Mouse (Mus musculus): ENCODE results near the gene Yipf1.
"Not testable (repeated sequence)": the region's sequence is repeated elsewhere in the genome, so short reads cannot be mapped to it uniquely, and the experiment has no call there.

Yipf1 gene

DNA sequence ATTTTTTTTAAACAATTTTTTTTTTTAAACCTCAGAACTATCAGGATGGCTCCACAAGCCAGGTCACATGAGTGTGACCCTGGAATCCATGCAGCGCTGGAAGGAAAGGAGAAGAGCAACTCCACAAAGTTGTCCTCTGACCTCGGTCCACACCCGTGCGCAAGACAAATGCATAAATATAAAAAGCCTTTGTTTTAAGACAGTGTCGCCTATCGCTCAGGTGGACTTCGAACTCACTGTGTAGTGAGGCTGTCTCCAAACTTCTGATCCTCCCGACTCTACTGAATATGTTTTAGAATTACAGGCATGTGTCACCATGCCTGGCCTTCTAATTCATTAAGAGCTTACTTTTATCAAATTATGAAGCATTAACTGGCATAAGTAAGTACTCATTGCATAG is 14.4 kb downstream of the Yipf1 start:
- no peak for DNase-seq

DNA sequence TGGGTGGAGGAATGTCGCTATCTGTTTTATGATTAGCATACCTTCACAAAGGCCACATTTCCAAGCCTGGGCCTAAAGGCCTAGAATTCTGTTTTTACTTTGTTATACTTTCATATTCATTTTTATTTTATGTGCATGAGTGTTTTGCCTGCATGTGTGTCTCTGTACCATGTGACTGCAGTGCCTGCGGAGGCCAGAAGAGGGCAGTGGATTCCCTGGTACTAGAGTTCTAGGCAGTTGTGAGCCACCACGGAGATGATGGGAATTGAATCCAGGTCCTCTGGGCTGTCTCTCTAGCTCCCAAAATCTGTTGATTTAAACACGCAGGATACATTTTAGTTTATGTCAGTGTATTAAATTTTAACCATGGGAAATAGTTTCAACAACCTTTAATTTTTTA is 19.4 kb downstream of the Yipf1 start:
- DNase-seq = no peak

DNA sequence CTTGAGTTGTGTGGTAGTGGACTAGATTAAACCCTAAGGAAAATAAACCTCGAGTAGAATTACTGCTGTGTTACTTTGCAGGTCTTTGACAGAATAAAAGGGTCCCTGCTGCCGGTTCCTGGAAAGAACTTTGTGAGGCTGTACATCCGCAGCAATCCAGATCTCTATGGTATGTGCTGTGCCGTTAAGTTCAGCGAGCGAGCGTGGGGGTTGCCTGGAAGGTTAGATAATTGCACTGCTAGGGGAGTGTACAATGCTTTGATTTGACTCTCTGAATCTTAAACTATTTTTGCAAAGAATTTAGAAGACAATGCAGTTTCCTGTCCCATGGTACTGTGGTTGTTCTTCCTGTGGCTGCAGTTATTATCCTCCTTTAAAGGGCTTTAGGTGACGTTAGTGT is 22.2 kb downstream of the Yipf1 start:
- no peak for DNase-seq

DNA sequence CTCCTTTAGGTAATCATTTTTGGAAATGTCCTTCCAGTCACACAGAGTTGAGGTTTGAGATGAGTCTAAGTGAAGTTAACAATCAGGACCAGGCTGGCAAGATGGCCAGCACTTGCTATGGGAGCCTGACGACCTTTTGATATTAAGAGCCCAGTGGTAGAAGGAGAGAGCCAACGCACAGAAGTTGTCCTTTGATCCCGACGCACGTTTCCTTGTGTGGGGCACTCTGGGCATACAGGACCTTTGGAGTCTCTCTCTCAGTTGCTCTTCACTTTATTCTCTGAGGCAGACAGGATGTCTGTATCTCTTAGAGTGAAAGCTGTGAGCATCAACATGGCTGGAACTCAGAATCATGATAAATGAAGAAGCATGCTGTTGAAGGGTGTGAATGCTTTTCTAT is 23.3 kb downstream of the Yipf1 start:
- DNase-seq = no peak

DNA sequence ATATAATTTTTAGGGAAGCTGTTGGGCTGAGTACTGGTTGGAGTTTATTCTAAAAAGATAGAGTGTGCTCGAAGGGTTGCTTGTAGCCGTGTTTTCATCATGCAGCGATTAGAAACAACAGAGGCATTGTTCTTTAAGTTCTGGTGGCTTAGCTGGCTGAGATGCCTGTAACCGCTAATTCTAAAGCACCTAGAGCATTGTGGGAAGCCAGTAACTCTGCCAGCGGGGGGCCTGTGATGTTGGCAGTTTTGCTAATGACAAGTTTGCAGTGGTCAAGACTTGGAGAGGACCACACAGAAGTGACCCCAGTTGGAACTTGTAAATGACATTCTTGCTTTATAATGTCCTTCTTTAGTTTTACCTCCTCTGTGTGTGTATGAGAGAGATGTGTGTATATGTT is 27.2 kb downstream of the Yipf1 start:
- no peak for DNase-seq

DNA sequence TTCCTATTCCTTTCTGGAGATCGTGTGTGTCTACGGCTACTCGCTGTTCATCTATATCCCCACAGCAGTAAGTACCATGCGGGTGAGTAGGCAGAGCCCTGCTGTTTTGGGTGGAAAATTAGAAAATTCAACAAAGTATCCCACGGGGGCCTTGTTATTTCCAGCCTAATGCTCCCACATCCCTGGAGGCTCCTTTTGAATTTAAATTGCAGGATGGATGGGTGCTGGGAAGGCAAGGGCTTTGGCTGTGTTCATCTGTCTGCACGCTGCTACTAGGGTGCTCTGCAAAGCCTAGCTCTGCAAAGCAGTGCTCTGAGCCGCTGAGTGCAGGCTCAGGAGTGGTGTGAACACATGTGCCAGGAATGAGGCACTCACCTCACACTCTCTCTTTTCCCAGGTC is 30.4 kb downstream of the Yipf1 start:
- no peak for DNase-seq

DNA sequence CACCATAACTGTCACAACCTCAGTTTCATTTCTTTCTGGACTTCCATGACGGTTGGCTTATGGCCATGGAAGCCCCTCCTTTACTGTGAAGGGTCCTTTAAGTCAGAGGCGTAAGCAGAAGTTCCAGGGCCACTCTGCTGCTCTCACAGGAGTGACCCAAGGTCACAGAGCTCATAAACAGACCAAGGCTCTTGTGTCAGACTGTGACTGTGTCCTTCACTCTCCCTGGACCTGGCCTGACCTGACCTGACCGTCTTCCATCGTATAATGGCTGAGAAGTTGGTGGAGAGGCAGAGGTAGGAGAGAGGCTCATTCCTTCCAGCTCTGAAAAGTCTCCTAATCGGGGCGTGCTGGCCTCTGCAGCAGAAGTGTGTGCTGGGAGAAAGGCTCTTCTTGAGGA is 33.1 kb downstream of the Yipf1 start:
- no peak for DNase-seq

- DNase-seq = no peak
Observed at GRCm38 (mm10) chr4:107348529-107349310, 34.6 kb downstream of the Yipf1 start.

- peak in 1 of 2 experiments; percentile 15 for DNase-seq
Observed at GRCm38 (mm10) chr4:107349311-107350008, 35.3 kb downstream of the Yipf1 start.

GRCm38 (mm10) chr4:107351368-107351767 is 37.2 kb downstream of the Yipf1 start:
- DNase-seq = no peak

GRCm38 (mm10) chr4:107353612-107354011 is 39.4 kb downstream of the Yipf1 start:
- DNase-seq = no peak

- DNase-seq = no peak
Observed at GRCm38 (mm10) chr4:107354126-107354525, 40.0 kb downstream of the Yipf1 start.

GRCm38 (mm10) chr4:107354543-107354942 is 40.4 kb downstream of the Yipf1 start:
- DNase-seq = no peak

DNA sequence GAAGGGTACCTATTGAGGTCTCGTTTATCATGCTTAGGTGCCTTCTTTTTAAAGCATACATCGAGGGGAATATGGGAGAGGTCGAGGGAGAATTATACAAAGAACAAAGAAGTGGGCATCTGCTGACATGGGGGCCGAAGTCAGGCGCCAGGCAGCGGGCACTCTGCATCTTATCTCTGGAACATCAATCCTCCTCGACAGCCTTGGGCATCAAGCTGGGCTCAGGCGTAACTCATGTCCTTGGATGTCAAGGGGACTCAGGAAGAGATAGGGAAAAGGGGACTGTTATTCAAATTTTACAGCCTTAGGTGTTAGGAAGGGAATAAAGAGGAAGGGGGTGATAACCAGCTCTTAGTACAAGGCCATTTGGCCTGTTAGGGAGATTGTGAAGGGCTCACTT is 43.0 kb downstream of the Yipf1 start:
- not testable (repeated sequence) for DNase-seq

DNA sequence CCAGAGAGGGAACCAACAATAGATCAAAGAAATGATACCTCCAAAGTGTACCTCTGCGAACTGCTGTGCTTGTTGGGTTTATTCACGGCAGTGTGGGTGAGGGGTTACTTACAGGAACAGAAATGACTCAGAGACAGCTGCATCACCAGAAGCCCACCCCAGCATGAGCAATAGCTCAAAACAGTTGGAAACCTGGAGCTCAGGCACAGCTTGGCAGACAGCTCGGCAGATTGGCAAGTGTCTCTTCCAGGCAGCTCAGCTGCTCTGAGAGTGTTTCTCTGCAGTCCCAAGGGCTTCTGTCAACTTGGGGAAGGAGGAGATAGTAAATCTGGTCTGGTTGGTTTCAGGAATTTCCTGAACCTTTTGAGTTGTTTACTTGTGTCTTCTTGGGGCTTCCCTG is 44.3 kb downstream of the Yipf1 start:
- DNase-seq = no peak

DNA sequence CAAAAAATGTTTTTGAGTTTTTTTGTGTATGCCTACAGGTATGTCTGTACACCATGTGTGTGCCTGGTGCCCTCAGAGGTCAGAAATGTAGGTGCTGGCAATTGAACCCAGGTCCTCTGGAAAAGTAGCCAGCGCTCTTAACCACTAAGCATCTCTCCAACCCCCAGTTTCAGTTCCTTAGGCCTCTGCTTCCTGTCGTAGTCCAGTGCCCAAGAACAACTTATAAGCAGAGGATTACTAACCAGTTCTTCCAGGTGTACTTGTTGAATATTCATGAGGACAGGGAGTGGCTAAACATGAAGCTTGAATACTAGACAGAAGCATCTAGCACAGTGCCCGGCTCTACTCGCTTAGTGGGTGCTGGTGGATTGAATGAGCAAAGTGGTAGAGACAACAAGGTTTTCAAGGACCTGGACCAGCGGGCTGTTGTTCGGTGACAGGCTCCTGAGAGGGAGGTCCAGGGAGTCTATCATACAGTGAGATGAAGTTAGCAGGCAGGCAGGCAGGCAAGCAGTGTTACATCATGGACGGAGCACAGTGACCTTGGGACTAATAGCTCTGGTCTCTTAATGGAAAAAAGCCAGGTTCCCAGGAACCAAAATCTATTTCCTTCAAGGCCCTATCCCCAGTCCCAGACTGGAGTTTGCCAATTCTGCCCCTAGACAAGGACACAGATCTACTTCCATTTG is 46.4 kb downstream of the Yipf1 start:
- DNase-seq = no peak

DNA sequence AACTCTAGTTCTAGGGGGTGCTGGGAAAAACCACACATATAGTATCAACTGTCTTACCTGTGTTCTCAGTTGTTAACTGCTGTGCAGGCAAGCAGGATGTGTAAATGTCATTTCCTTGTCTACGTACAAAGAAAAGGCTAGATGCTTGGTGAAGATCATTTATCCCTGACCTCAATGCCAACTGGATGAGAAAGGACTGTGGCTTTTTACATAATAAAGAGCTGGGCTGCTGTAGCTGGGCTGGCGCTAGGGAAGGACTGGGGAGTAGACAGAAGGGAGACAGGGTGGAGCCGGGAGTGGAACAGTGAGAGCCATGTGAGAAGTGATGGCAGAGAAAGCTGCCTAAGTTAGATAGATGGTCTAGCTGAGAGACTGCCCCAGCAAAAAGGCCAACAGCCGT is 48.6 kb downstream of the Yipf1 start:
- DNase-seq = no peak

- no peak for DNase-seq
Observed at GRCm38 (mm10) chr4:107363573-107363972, 49.4 kb downstream of the Yipf1 start.

DNA sequence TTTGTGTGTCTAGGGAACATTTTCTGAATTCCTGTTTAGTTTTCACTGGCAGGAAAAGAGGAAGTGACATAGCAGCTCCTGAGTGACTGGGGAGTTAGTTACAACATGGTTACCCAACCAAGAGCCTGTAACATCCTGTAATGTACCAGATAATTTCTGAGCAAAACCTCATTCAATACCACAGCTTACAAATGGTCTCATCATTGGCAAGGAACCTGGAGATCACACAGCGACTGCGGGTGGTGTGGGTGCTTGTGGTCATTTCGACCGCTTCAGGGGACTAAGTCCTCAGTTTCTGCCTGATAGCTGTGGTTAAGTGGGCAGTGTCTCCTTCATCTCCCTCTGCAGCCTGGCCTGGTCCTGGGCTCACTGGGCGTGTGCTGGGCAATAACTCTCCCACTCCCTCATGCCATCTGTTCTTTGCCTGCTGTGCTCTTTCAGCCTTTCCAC is 50.1 kb downstream of the Yipf1 start:
- DNase-seq = no peak

DNA sequence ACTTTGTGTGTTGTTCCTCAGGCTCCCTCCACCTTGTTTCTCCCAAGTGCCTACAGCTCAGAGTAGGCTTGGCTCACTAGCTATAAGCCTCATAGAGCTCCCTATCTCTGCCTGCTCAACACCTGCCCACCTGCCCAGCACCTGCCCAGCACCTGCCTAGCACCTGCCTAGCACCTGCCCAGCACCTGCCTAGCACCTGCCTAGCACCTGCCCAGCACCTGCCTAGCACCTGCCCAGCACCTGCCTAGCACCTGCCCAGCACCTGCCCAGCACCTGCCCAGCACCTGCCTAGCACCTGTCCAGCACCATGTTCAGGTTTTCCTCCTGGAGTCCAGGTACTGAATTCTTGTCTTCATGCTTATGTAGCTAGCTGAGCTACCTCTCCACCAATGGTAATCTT is 52.2 kb downstream of the Yipf1 start:
- DNase-seq = not testable (repeated sequence)

DNA sequence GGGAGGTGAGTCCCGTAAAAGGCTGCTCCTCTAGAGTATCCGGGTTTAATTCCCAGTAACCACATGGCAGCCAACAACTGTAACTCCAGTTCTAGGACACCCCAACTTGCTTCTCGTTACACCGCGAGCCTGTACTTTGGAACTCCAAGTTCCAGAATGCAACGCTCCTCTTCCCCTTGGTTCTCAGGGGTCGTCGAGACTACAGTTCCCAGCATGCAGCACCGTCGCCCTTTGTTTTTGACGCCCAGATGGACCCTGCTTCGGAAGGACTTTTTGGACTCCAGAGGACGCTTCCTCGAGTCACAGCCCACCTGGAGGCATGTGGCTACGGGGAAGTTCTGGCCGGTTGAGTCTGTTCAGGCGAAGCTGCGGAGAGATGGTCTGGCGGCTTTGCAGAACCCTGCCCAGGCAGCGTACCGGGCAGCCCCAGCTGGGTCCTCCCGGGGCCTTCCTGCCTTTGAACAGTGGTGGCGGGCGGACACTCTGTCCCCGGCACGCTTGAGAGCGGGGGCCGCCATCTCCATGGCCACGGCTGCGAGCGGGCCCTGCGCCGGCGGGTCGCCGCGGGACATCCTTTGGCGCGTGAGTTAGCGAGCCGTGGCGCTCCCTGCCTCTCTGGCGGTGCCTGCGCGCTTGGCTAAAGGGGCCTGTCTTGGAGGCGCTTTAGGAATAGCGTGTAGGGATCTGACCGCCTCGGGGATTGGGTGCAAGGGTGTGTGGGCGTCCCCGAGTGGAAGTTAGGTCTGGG is 53.6 kb downstream of the Yipf1 start, which contains the start of gene Ndc1:
Ndc1 (plus strand) TSS at position 218 of the 748 bp plus-strand sequence.
- peak; percentile 76 to 81 for DNase-seq

- no peak for DNase-seq
Observed at GRCm38 (mm10) chr4:107372304-107372703, 58.1 kb downstream of the Yipf1 start.

DNA sequence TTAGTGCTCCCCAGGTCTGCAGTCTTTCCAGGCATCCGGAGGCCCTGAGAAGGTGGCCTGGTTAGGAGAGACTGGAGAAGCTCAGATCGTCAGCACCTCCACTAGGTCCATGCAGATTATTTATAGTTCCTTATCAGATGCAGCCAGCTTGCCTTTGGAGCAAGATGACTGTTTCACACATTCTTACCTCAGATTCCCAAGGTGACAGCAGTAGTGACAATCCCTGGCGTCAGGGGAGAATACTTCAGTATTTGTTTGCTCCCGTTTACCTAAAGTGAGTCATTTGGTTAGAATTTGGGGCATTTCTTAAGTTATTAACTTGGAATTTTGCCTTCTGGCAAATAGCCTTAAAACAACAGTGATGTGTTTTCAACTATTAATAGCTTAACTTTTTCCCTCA is 60.5 kb downstream of the Yipf1 start:
- DNase-seq = no peak

All from thymus, adult 18-20 months (tissue).